Mouse (Mus musculus): Measurements from ENCODE around the gene Sfta2. TPM values are rescaled to one million over a fixed set of nuclear protein-coding genes. Genes with fewer than 3 reads are reported as not detected.

The Sfta2 gene
- total RNA-seq, 2 experiments from 2014 or later: not detected

DNA sequence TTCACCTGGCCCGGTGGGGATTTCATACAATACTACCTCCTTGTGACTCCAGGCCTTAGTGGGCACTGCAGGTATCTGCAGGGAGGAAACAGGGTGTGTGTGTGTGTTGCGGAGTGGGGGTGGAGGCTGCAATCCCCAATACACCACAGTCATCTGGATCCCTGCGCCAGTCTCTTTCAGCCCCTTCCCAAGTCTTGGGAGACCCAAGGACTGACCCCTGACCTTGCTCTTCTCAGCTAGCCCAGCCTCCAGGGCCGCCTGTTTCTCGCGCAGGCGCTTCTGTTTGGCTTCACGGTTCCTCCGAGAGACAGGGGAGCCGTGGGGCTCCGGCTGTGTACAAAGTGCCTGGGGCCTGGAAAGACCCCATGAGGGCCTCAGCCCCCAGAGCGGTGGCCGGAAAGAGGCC lies 65.5 kb downstream of the Sfta2 start:
- no peak for DNase-seq (ENCODE audit: low spot score in 2 of 2)
- no peak for TF ChIP-seq CTCF (conservative IDR thresholded peaks at IDR 0.05)
- Histone ChIP-seq H3K4me3 (peak overlapping the region; percentile 95), H3K27ac (peak overlapping the region; percentile 95)

- Histone ChIP-seq H3K4me3 (peak within 1 kb of the TSS; percentile 95), H3K27ac (peak within 1 kb of the TSS; percentile 95)
- peak; percentile 45; the same call in 1 of the 2 replicates for TF ChIP-seq CTCF (conservative IDR thresholded peaks at IDR 0.05)
- DNase-seq (ENCODE audit: low spot score in 2 of 2): peak; percentile 94 to 97
Observed at GRCm38 (mm10) chr17:35667334-35668065, 66.2 kb downstream of the Sfta2 start, which contains the start of gene Vars2. Gene Vars2, minus strand, starts transcription at chr17:35667592.

DNA sequence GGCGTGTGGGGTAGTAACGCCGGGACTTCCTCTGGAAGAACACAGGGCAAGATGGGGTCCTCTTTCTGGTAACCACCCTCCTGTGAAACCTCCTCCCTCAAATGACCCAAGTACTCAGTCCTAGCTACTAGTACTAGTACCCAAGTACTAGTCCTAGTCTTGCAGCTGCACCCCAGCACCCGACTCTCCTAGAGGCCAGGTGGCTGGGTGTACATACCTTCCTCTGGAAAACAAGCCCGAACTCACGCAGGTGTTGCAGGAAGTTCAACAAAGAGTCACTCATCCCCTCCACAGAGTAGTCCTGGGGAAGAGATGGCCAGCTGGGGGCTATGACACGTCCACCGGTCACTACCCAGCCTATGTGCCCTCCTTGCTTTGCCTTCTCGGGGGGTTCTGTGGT lies 68.4 kb downstream of the Sfta2 start:
- Histone ChIP-seq H3K4me3 (no peak overlapping the region), H3K27ac (no peak overlapping the region)
- no peak for TF ChIP-seq CTCF (conservative IDR thresholded peaks at IDR 0.05)
- no peak for DNase-seq (ENCODE audit: low spot score in 2 of 2)

- no peak overlapping the region for H3K4me3 ChIP-seq
- no peak overlapping the region for H3K27ac ChIP-seq
- DNase-seq (ENCODE audit: low spot score in 2 of 2): no peak
- TF ChIP-seq CTCF (conservative IDR thresholded peaks at IDR 0.05): no peak
Observed at GRCm38 (mm10) chr17:35671846-35672245, 70.5 kb downstream of the Sfta2 start.

- no peak overlapping the region for H3K27ac ChIP-seq
- TF ChIP-seq CTCF (conservative IDR thresholded peaks at IDR 0.05): no peak
- H3K4me3 ChIP-seq: no peak overlapping the region
- DNase-seq (ENCODE audit: low spot score in 2 of 2): no peak
Observed at GRCm38 (mm10) chr17:35672527-35672926, 71.2 kb downstream of the Sfta2 start.

DNA sequence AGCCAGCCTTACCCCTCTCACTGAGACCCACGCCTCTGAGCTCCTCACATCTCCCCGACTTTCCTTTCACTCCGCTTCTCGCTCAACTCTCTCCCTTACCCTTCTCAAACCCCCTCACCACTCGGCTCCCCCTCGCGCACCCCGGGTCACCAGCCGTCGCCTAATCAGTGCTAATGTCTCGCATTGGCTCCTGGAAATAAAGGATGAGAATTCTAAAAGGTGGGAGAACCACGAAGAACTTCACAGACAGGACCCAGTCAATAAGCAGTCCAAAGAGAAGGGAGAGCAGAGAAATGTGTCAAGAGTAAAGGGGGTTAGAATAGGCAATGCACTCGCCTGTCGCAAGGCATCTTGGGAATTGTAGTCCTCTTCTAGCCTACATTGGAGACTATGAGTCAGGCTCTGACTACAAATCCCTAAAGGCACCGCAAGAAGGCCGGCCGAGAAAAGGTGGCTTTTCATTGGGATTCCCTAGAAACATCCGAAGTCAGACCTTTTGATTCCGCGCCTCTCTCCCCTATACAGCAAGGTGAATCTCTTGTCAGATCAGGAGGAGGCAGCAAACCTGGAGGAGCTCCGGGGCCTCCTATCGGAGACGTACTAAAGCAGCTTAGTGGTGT lies 72.2 kb downstream of the Sfta2 start, which contains the start of gene Gtf2h4:
Gene Gtf2h4, minus strand, starts transcription at position 324 of the 620 bp plus-strand sequence.
- TF ChIP-seq CTCF (conservative IDR thresholded peaks at IDR 0.05): peak; percentile 36
- peak; percentile 91 to 96 for DNase-seq (ENCODE audit: low spot score in 2 of 2)

DNA sequence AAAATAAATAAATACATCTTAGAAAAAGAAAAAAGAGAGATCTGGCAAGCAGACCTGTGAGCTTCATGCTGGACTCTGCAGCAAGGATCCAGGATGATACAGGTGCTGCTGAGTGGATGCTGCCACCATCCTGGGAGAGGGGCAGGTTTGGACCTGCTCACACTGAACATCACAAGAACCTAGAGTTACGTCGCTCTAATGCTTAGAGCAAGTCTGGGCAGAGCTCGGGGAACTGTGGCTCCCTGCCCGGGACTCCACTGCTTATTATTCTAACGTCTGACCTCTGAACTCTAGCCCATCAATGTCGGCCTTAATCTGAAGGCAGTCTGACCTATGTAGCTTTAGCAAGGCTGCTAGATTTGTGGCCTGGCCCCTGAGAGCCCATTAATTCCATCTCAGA lies 79.2 kb downstream of the Sfta2 start:
- H3K4me3 ChIP-seq: no peak overlapping the region
- DNase-seq (ENCODE audit: low spot score in 2 of 2): no peak
- no peak overlapping the region for H3K27ac ChIP-seq
- no peak for TF ChIP-seq CTCF (conservative IDR thresholded peaks at IDR 0.05)

More for the DNA sequence above, 72.2 kb downstream of the Sfta2 start, which contains the start of gene Gtf2h4:
- Histone ChIP-seq H3K27ac (peak within 1 kb of the TSS; percentile 87), H3K4me3 (peak within 1 kb of the TSS; percentile 73)

GRCm38 (mm10) chr17:35681986-35682385 lies 80.6 kb downstream of the Sfta2 start:
- DNase-seq (ENCODE audit: low spot score in 2 of 2): no peak
- no peak overlapping the region for H3K4me3 ChIP-seq

DNA sequence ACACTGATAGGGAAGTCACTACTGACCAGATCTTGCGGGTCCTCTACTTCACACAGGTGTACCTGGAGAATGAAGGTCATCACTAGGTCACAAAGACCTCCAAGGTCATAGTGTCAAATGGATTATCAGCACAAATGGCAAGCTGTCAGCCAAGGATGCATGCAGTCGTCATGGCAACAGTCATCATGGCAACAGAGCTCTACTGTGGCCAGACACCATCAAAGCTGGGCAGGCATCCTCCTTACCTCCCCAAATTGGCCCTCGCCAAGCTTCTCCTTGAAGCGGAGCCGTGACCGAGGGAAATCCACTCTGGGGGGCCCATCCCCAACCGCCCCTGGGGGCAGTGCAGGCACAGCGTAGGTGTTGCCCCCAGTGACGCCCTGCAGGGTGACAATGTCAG lies 83.7 kb downstream of the Sfta2 start:
- Histone ChIP-seq H3K27ac (peak overlapping the region; percentile 61; the same call in 1 of the 2 replicates), H3K4me3 (no peak overlapping the region)
- no peak for DNase-seq (ENCODE audit: low spot score in 2 of 2)
- TF ChIP-seq CTCF (conservative IDR thresholded peaks at IDR 0.05): no peak

More at GRCm38 (mm10) chr17:35681986-35682385, 80.6 kb downstream of the Sfta2 start:
- no peak for TF ChIP-seq CTCF (conservative IDR thresholded peaks at IDR 0.05)
- no peak overlapping the region for H3K27ac ChIP-seq

GRCm38 (mm10) chr17:35688347-35689175 lies 87.2 kb downstream of the Sfta2 start:
- no peak overlapping the region for H3K27ac ChIP-seq
- peak; percentile 27 for TF ChIP-seq CTCF (conservative IDR thresholded peaks at IDR 0.05)
- no peak overlapping the region for H3K4me3 ChIP-seq
- DNase-seq (ENCODE audit: low spot score in 2 of 2): no peak

DNA sequence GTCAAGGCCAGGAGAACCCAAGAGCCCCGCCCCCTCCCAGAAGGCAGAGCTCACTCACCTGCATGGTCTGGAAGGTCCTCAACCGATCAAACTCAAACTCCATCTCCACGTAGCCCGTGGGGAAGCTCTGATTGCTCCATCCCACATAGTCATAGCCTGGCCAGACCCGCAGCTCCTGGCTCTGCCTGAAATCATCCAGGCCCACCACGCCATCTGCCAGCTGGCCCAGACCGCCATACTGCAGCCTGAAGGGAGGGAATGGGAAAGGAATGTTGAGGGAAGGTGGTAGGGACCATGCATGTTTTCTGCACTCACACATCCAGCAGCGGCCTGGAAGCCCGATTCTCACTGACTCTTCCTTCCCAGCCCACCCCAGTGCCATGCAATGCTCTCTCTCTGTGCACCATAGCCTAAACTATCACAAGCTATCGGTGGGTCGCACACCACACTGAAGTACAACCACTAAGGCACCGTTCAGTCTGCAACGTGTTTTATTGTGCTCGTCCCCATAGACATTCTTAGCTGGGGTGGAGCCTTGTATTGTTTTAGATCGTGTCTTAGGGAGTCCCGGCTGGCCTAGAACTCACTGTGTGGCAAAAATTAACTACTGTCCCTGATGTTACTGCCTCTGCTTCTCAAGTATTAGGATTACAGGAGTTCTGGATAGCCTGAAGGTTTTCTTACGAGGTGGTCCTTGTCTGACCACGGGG lies 88.7 kb downstream of the Sfta2 start:
- no peak for TF ChIP-seq CTCF (conservative IDR thresholded peaks at IDR 0.05)
- no peak overlapping the region for H3K27ac ChIP-seq
- no peak overlapping the region for H3K4me3 ChIP-seq
- no peak for DNase-seq (ENCODE audit: low spot score in 2 of 2)

- Histone ChIP-seq H3K27ac (0 out of 2 replicates have a peak overlapping the region, but pooled peaks have one; percentile 18), H3K4me3 (no peak overlapping the region)
- no peak for DNase-seq (ENCODE audit: low spot score in 2 of 2)
- no peak for TF ChIP-seq CTCF (conservative IDR thresholded peaks at IDR 0.05)
Observed at GRCm38 (mm10) chr17:35691811-35692210, 90.5 kb downstream of the Sfta2 start.

All from layer of hippocampus, adult 2 months (tissue).